23 mouse cellular contexts compared by ENCODE assay signal in the genomic region with DNA sequence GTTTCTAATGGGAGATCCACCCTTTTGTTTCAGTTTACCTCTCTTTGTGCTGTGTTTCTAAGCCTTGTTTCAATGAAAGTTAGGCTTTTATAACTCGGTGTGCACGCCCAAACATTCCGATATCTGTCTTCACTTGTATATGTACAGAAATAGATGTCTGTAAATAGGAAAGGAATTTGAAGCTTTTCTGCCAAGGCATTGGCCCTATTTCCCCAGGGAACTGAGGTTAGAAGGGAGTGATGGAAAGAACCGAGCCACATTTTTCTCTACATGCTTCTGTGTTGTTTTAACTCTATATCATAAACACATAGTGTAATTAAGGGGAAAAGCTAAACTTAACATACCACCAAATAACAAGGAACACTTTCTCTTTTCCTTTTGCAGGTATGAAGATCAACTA.
DNase-seq lines count a peak whose midpoint lies in the region; ATAC-seq and TF ChIP-seq lines count a peak whose summit lies in the region.
"Had no signal": no experiment of that assay in that cellular context is flagged by ENCODE, and none has a peak within 500 bp of the region (broad histone marks: within the 10 kb centered on the region; RNA-seq: fewer than 3 reads in every experiment).

No protein-coding gene starts in this region.

- TF ChIP-seq CTCF in lung, postnatal 0 days (IDR thresholded peaks at IDR 0.05), result no peak

- H3K4me2 ChIP-seq in heart, embryonic 16.5 days (ENCODE audit: low read depth, low read length), result 0 out of 2 replicates have a peak overlapping the region, but pooled peaks have one; percentile 12
- H3K4me2 ChIP-seq in lung, postnatal 0 days (replicated peaks; ENCODE audit: low read depth, low read length), result no peak overlapping the region
- no peak overlapping the region for H3K4me2 ChIP-seq in embryonic facial prominence, embryonic 14.5 days (ENCODE audit: low read depth, low read length)
- H3K4me2 ChIP-seq in midbrain, embryonic 15.5 days, result no peak overlapping the region
- H3K4me2 ChIP-seq: forebrain, embryonic 15.5 days had no signal

- H3K36me3 ChIP-seq in heart, embryonic 16.5 days (ENCODE audit: control insufficient read depth, insufficient read depth), result no peaks in the 10 kb centered on the region
- H3K36me3 ChIP-seq in heart, embryonic 10.5 days, result no peaks in the 10 kb centered on the region
- H3K36me3 ChIP-seq in lung, postnatal 0 days (ENCODE audit: insufficient read depth, low read length), result no peaks in the 10 kb centered on the region
- H3K36me3 ChIP-seq in embryonic facial prominence, embryonic 14.5 days (ENCODE audit: control insufficient read depth, insufficient read depth, low read length), result no peaks in the 10 kb centered on the region
- no peaks in the 10 kb centered on the region for H3K36me3 ChIP-seq in midbrain, embryonic 15.5 days (replicated peaks)
- H3K36me3 ChIP-seq in forebrain, embryonic 10.5 days (replicated peaks), result no peaks in the 10 kb centered on the region
- H3K36me3 ChIP-seq: forebrain, embryonic 15.5 days had no signal

- 26% methylated on average over 4 of the region's 4 CpGs for WGBS in heart, embryonic 16.5 days
- 72% methylated on average over 4 of the region's 4 CpGs for WGBS in heart, embryonic 10.5 days
- 39% methylated on average over 4 of the region's 4 CpGs for WGBS in lung, postnatal 0 days
- 32% methylated on average over 4 of the region's 4 CpGs for WGBS in embryonic facial prominence, embryonic 14.5 days
- WGBS in midbrain, embryonic 15.5 days, result 89% methylated on average over 4 of the region's 4 CpGs
- whole genome bisulfite sequencing in forebrain, embryonic 10.5 days, result 89% methylated on average over 4 of the region's 4 CpGs

- H3K9me3 ChIP-seq in heart, embryonic 16.5 days (replicated peaks; ENCODE audit: control insufficient read depth, low read length), result no peaks in the 10 kb centered on the region
- H3K9me3 ChIP-seq in heart, embryonic 10.5 days, result no peaks in the 10 kb centered on the region
- no peaks in the 10 kb centered on the region for H3K9me3 ChIP-seq in lung, postnatal 0 days (ENCODE audit: low read length)
- H3K9me3 ChIP-seq in embryonic facial prominence, embryonic 14.5 days (ENCODE audit: control insufficient read depth, low read length), result no peaks in the 10 kb centered on the region
- H3K9me3 ChIP-seq in midbrain, embryonic 15.5 days, result no peaks in the 10 kb centered on the region
- no peaks in the 10 kb centered on the region for H3K9me3 ChIP-seq in forebrain, embryonic 10.5 days
- H3K9me3 ChIP-seq: forebrain, embryonic 15.5 days had no signal

- 0 out of 2 replicates have a peak, but pooled peaks have one; percentile 2 for TF ChIP-seq EP300 in lung, postnatal 0 days (IDR thresholded peaks at IDR 0.05)

- H3K4me3 ChIP-seq in heart, embryonic 16.5 days (ENCODE audit: low read length), result no peak overlapping the region
- H3K4me3 ChIP-seq in heart, embryonic 10.5 days, result no peak overlapping the region
- H3K4me3 ChIP-seq in lung, postnatal 0 days (ENCODE audit: low read depth, low read length), result no peak overlapping the region
- H3K4me3 ChIP-seq in embryonic facial prominence, embryonic 14.5 days (ENCODE audit: low read depth, low read length), result no peak overlapping the region
- H3K4me3 ChIP-seq in midbrain, embryonic 15.5 days, result no peak overlapping the region
- H3K4me3 ChIP-seq in forebrain, embryonic 10.5 days, result no peak overlapping the region
- H3K4me3 ChIP-seq: erythroblast, embryonic 14.5 days; forebrain, embryonic 15.5 days; heart, adult 2 months; layer of hippocampus, adult 2 months had no signal

- H3K27me3 ChIP-seq in heart, embryonic 16.5 days (ENCODE audit: control insufficient read depth, insufficient read depth, low read length), result no peaks in the 10 kb centered on the region
- H3K27me3 ChIP-seq in heart, embryonic 10.5 days (ENCODE audit: insufficient read depth, poor library complexity, severe bottlenecking), result no peaks in the 10 kb centered on the region
- no peaks in the 10 kb centered on the region for H3K27me3 ChIP-seq in lung, postnatal 0 days (replicated peaks; ENCODE audit: insufficient read depth, low read length)
- no peaks in the 10 kb centered on the region for H3K27me3 ChIP-seq in embryonic facial prominence, embryonic 14.5 days (replicated peaks; ENCODE audit: control insufficient read depth, insufficient read depth, low read length)
- no peaks in the 10 kb centered on the region for H3K27me3 ChIP-seq in midbrain, embryonic 15.5 days (replicated peaks)
- H3K27me3 ChIP-seq in forebrain, embryonic 10.5 days (ENCODE audit: poor library complexity, severe bottlenecking), result no peaks in the 10 kb centered on the region
- H3K27me3 ChIP-seq: forebrain, embryonic 15.5 days had no signal

- DNase-seq in heart, embryonic 10.5 days (ENCODE audit: low spot score), result no peak
- peak; percentile 16 for DNase-seq in lung, postnatal 0 days (ENCODE audit: low spot score)
- DNase-seq in lung, postnatal 14 days, result no peak
- DNase-seq in embryonic facial prominence, embryonic 14.5 days (ENCODE audit: low spot score), result peak; percentile 86
- DNase-seq in right cerebral cortex, adult 2 months (ENCODE audit: low spot score in 2 of 2), result no peak
- no peak for DNase-seq in forebrain, embryonic 10.5 days (ENCODE audit: extremely low spot score, low spot score)
- DNase-seq: adrenal gland, postnatal 10 days; B cell, adult 2 months; cerebellum, adult 9-11 months; gastrocnemius, postnatal 14 days; heart, adult 2 months; layer of hippocampus, postnatal 36 days; liver; lung, postnatal 36 days; right cerebral cortex, adult 18-20 months; thymus, postnatal 25 days had no signal

- H3K9ac ChIP-seq in heart, embryonic 16.5 days (ENCODE audit: low read length), result no peak overlapping the region
- no peak overlapping the region for H3K9ac ChIP-seq in lung, postnatal 0 days (replicated peaks; ENCODE audit: low read depth)
- H3K9ac ChIP-seq in embryonic facial prominence, embryonic 14.5 days (ENCODE audit: low read depth, low read length), result no peak overlapping the region
- no peak overlapping the region for H3K9ac ChIP-seq in midbrain, embryonic 15.5 days
- H3K9ac ChIP-seq: forebrain, embryonic 15.5 days had no signal

- H3K27ac ChIP-seq in heart, embryonic 16.5 days (ENCODE audit: low read length), result no peak overlapping the region
- no peak overlapping the region for H3K27ac ChIP-seq in heart, embryonic 10.5 days
- no peak overlapping the region for H3K27ac ChIP-seq in lung, postnatal 0 days (ENCODE audit: low read length)
- H3K27ac ChIP-seq in embryonic facial prominence, embryonic 14.5 days (replicated peaks; ENCODE audit: low read depth, low read length), result peak overlapping the region; percentile 44; the same call in 1 of the 2 replicates
- no peak overlapping the region for H3K27ac ChIP-seq in midbrain, embryonic 15.5 days
- H3K27ac ChIP-seq in forebrain, embryonic 10.5 days, result no peak overlapping the region
- H3K27ac ChIP-seq: forebrain, embryonic 15.5 days; heart, adult 2 months; hindbrain, postnatal 0 days; layer of hippocampus, adult 2 months had no signal

- H3K4me1 ChIP-seq in heart, embryonic 16.5 days (ENCODE audit: control insufficient read depth, insufficient read depth, low read length), result peaks cover 10% of the 10 kb centered on the region
- no peaks in the 10 kb centered on the region for H3K4me1 ChIP-seq in heart, embryonic 10.5 days
- no peaks in the 10 kb centered on the region for H3K4me1 ChIP-seq in lung, postnatal 0 days (ENCODE audit: insufficient read depth, low read depth, low read length)
- peaks cover 9% of the 10 kb centered on the region for H3K4me1 ChIP-seq in embryonic facial prominence, embryonic 14.5 days (ENCODE audit: control insufficient read depth, insufficient read depth, low read length)
- no peaks in the 10 kb centered on the region for H3K4me1 ChIP-seq in midbrain, embryonic 15.5 days
- no peaks in the 10 kb centered on the region for H3K4me1 ChIP-seq in forebrain, embryonic 10.5 days
- H3K4me1 ChIP-seq: forebrain, embryonic 15.5 days had no signal

- no peak for ATAC-seq in heart, embryonic 16.5 days (replicated peaks; ENCODE audit: extremely low read depth, insufficient read depth, low FRiP score)
- no peak for ATAC-seq in lung, postnatal 0 days
- ATAC-seq in embryonic facial prominence, embryonic 14.5 days (ENCODE audit: low read depth), result no peak
- no peak for ATAC-seq in midbrain, embryonic 15.5 days (replicated peaks)
- ATAC-seq: forebrain, embryonic 15.5 days; hindbrain, postnatal 0 days; intestine, postnatal 0 days had no signal

Comparison
In these comparisons a context has a peak if more than half of its experiments do, and no peak if none do; other contexts are left out.
1. DNase-seq: peak in lung, postnatal 0 days (single experiment) and embryonic facial prominence, embryonic 14.5 days (single experiment); none in heart, embryonic 10.5 days (single experiment), lung, postnatal 14 days (single experiment), right cerebral cortex, adult 2 months (0 of 2) and forebrain, embryonic 10.5 days (single experiment).